Mouse (Mus musculus) forebrain, embryonic 10.5 days (tissue): ENCODE data around the gene Fgf18. TPM values are rescaled to one million over a fixed set of nuclear protein-coding genes. Genes with fewer than 3 reads are reported as not detected.

ENCODE experiments used
- DNase-seq: peaks from one replicate; pipeline ENCODE4 v3.0.0-alpha.2; 2017; ENCODE audit warnings: low spot score; ENCODE audit errors: extremely low spot score
- H3K27ac ChIP-seq: fragments of 300-500 bp; sonication (generic); 2 replicates; pipeline ENCODE4 v1.5.1; 2016; ENCODE audit warnings: mild to moderate bottlenecking
- H3K27me3 ChIP-seq: fragments of 300-500 bp; sonication (generic); 2 replicates; pipeline ENCODE4 v1.6.1; 2016; ENCODE audit warnings: mild to moderate bottlenecking; ENCODE audit not compliant: poor library complexity, severe bottlenecking
- H3K36me3 ChIP-seq: fragments of 300-500 bp; sonication (generic); replicated peaks from 2 replicates; pipeline ENCODE4 v1.6.1; 2016; ENCODE audit warnings: mild to moderate bottlenecking, moderate library complexity
- H3K4me1 ChIP-seq: fragments of 300-500 bp; sonication (generic); 2 replicates; pipeline ENCODE4 v1.6.1; 2016
- H3K4me3 ChIP-seq: fragments of 300-500 bp; sonication (generic); 2 replicates; pipeline ENCODE4 v1.5.1; 2016; ENCODE audit warnings: mild to moderate bottlenecking, moderate library complexity
- H3K9me3 ChIP-seq: fragments of 300-500 bp; sonication (generic); 2 replicates; pipeline ENCODE4 v1.6.1; 2016; ENCODE audit warnings: mild to moderate bottlenecking, moderate library complexity
- WGBS: fragments of 180-500 bp; shearing (Covaris S2); methylation state at CpG from one replicate; pipeline ENCODE4 v1.1.7; 2016; 5-methylcytosine and 5-hydroxymethylcytosine counted together
- polyA plus RNA-seq: library from polyadenylated mRNA; unstranded; fragments of >200 nt; fragmentation: Nextera tagmentation; extraction: Ambion mirVana; gene quantifications from 2 replicates; pipeline ENCODE4 v1.2.1, GENCODE M21; 2016

The Fgf18 gene
- polyA plus RNA-seq, 1 experiment from 2014 or later = 3.6 TPM

- WGBS = 83% methylated on average over 7 of the region's 7 CpGs
These were observed 72.7 kb downstream of the Fgf18 start for GRCm38 (mm10) chr11:33074541-33074940.

DNA sequence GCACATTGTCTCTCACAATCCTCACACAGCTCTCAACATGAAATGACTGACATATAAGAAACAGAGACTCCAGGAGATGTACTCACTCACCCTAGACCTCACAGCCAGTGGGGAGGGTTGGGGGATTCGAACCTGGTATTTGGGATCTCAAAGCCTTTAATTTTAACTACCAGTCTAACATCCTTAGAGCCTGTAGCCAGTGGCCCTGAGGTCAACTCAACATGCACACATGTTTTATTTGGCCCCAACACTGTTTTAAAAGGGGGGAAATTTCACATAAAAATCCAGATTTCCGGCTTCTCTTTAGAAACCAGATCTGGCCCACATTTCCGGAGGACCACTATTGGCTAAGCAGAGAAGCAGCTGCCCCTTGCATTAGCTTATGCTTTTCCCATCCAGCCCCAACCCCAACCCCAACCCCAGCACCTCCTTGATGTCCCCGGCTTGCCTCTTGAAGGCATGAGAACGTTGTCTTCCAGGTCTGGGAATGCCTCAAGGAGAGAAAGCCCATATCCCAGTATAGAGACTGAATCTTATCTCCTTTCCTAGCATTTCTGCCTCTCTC lies 75.8 kb downstream of the Fgf18 start:
- Histone ChIP-seq H3K9me3 (no peaks in the 10 kb centered on the region), H3K27me3 (no peaks in the 10 kb centered on the region), H3K27ac (no peak overlapping the region), H3K36me3 (no peaks in the 10 kb centered on the region), H3K4me3 (no peak overlapping the region), H3K4me1 (no peaks in the 10 kb centered on the region; the same call in 1 of the 2 replicates)
- 89% methylated on average over 5 of the region's 5 CpGs for WGBS
- DNase-seq = no peak

More at GRCm38 (mm10) chr11:33074541-33074940, 72.7 kb downstream of the Fgf18 start:
- Histone ChIP-seq H3K9me3 (no peaks in the 10 kb centered on the region), H3K36me3 (no peaks in the 10 kb centered on the region), H3K4me1 (peaks cover 18% of the 10 kb centered on the region), H3K4me3 (no peak overlapping the region), H3K27ac (no peak overlapping the region), H3K27me3 (0 out of 2 replicates have a peak, but pooled peaks cover 3% of the 10 kb centered on the region)
- DNase-seq = no peak

DNA sequence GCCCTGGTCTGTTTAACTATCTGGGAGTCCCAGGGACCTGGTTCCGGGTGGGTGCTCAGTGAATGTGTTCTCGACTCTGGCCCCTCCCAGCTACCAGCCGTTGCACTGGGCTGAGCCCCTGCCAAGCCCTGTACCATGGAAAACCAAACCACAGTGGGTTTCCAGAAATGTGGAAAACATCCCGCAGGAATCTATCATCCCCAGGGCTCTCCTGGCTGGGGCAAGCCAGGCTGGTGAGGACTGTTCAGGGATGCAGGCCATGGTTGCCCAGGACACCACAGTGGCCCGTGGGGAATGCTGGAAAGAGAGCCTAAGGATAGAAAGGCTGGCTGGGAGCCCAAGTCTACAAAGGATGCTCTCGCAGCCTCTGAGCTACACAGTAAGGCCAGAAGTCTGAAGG lies 76.7 kb downstream of the Fgf18 start:
- Histone ChIP-seq H3K9me3 (no peaks in the 10 kb centered on the region), H3K4me3 (no peak overlapping the region), H3K4me1 (no peaks in the 10 kb centered on the region; the same call in 1 of the 2 replicates), H3K27me3 (no peaks in the 10 kb centered on the region), H3K27ac (no peak overlapping the region), H3K36me3 (no peaks in the 10 kb centered on the region)
- DNase-seq = no peak
- 86% methylated on average over 6 of the region's 6 CpGs for WGBS

Other genes starting within 250 kb of the Fgf18 start
- gene Npm1, start 15.8 kb upstream of the Fgf18 start, polyA plus RNA-seq = 1,478 and 1,686 TPM in 2 replicates
- gene Tlx3, start 56.2 kb upstream of the Fgf18 start, polyA plus RNA-seq = not detected in 2 replicates
- gene Gm12117, start 129.3 kb upstream of the Fgf18 start, polyA plus RNA-seq = not detected in 2 replicates